ENCODE assay signal across 32 mouse cellular contexts in the genomic region with DNA sequence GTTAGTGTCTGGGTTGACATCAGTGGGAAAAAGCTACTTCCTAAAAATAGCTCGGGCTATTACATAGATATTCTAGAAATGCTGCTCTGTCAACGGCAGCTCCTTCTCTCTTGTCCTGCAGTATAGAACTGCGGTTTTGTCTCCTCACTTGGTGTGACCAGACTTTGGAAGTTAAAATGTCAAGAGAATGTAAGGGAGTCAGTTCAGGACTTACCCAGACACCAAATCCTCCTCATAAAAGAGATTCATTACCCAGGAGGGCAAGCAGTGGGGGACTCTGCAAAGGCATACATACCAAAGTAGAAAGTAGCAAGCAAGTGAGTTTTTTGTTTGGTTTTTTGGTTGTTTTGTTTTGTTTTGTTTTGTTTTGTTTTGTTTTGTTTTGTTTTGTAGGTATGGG.
"Had no signal": no experiment of that assay in that cellular context is flagged by ENCODE, and none has a peak within 500 bp of the region (broad histone marks: within the 10 kb centered on the region; RNA-seq: fewer than 3 reads in every experiment).

No protein-coding gene starts in this region.

- H3K27me3 ChIP-seq: limb, embryonic 12.5 days; limb, embryonic 13.5 days; limb, embryonic 15.5 days; liver, embryonic 12.5 days; liver, embryonic 13.5 days; liver, embryonic 15.5 days; lung, embryonic 15.5 days; midbrain, embryonic 12.5 days; midbrain, embryonic 13.5 days; midbrain, embryonic 15.5 days; neural tube, embryonic 12.5 days had no signal

- ATAC-seq: liver, embryonic 12.5 days; liver, postnatal 0 days; lung, postnatal 0 days; midbrain, embryonic 13.5 days; midbrain, embryonic 15.5 days; midbrain, embryonic 16.5 days had no signal

- H3K4me3 ChIP-seq: limb, embryonic 10.5 days; limb, embryonic 12.5 days; limb, embryonic 13.5 days; limb, embryonic 15.5 days; liver, embryonic 12.5 days; liver, embryonic 13.5 days; liver, embryonic 15.5 days; lung, embryonic 15.5 days; megakaryocyte, embryonic 14.5 days; midbrain, embryonic 10.5 days; midbrain, embryonic 12.5 days; midbrain, embryonic 13.5 days; midbrain, embryonic 15.5 days; myocyte; neural tube, embryonic 12.5 days had no signal

- H3K27ac ChIP-seq: limb, embryonic 10.5 days; limb, embryonic 12.5 days; limb, embryonic 13.5 days; limb, embryonic 15.5 days; liver, embryonic 12.5 days; liver, embryonic 13.5 days; liver, embryonic 14.5 days; liver, embryonic 15.5 days; lung, embryonic 15.5 days; macrophage; midbrain, embryonic 10.5 days; midbrain, embryonic 12.5 days; midbrain, embryonic 13.5 days; midbrain, embryonic 15.5 days; neural tube, embryonic 12.5 days had no signal

- H3K9ac ChIP-seq: limb, embryonic 12.5 days; limb, embryonic 13.5 days; limb, embryonic 15.5 days; liver, embryonic 12.5 days; liver, embryonic 13.5 days; liver, embryonic 14.5 days; liver, embryonic 15.5 days; liver, postnatal 0 days; lung, embryonic 14.5 days; lung, embryonic 15.5 days; midbrain, embryonic 12.5 days; midbrain, embryonic 13.5 days; midbrain, embryonic 15.5 days; neural tube, embryonic 12.5 days had no signal

- H3K36me3 ChIP-seq: limb, embryonic 10.5 days; limb, embryonic 12.5 days; limb, embryonic 13.5 days; limb, embryonic 15.5 days; liver, embryonic 12.5 days; liver, embryonic 13.5 days; liver, embryonic 15.5 days; lung, embryonic 15.5 days; midbrain, embryonic 10.5 days; midbrain, embryonic 12.5 days; midbrain, embryonic 13.5 days; midbrain, embryonic 15.5 days; neural tube, embryonic 12.5 days had no signal

- H3K4me2 ChIP-seq: limb, embryonic 12.5 days; limb, embryonic 13.5 days; limb, embryonic 15.5 days; liver, embryonic 11.5 days; liver, embryonic 12.5 days; liver, embryonic 13.5 days; liver, embryonic 15.5 days; lung, embryonic 14.5 days; lung, embryonic 15.5 days; midbrain, embryonic 11.5 days; midbrain, embryonic 12.5 days; midbrain, embryonic 13.5 days; midbrain, embryonic 15.5 days; neural tube, embryonic 12.5 days had no signal

- DNase-seq: left cerebral cortex, postnatal 4 days; liver; liver, embryonic 13.5 days; liver, postnatal 0 days; lung, adult 18-20 months; lung, adult 2 months; lung, embryonic 14.5 days; lung, postnatal 10 days; lung, postnatal 14 days; lung, postnatal 36 days; lung, postnatal 4 days; midbrain, embryonic 14.5 days had no signal

- H3K4me1 ChIP-seq: limb, embryonic 15.5 days; liver, embryonic 12.5 days; liver, embryonic 13.5 days; liver, embryonic 15.5 days; lung, embryonic 15.5 days; midbrain, embryonic 10.5 days; midbrain, embryonic 12.5 days; midbrain, embryonic 15.5 days; neural tube, embryonic 12.5 days had no signal

- H3K9me3 ChIP-seq: limb, embryonic 10.5 days; limb, embryonic 12.5 days; limb, embryonic 13.5 days; limb, embryonic 15.5 days; liver, embryonic 12.5 days; liver, embryonic 13.5 days; liver, embryonic 15.5 days; lung, embryonic 15.5 days; midbrain, embryonic 10.5 days; midbrain, embryonic 12.5 days; midbrain, embryonic 13.5 days; midbrain, embryonic 15.5 days; neural tube, embryonic 12.5 days had no signal
